Mouse (Mus musculus) lung, embryonic 14.5 days (tissue): ENCODE measurements around the gene Olfr1131. TPM values are rescaled to one million over a fixed set of nuclear protein-coding genes. Genes with fewer than 3 reads are reported as not detected.
"Not testable (repeated sequence)": the region's sequence is repeated elsewhere in the genome, so short reads cannot be mapped to it uniquely, and the experiment has no call there.

Experiments
- ATAC-seq: fragments of 200-750 bp; cut with Nextera tagmentation; 2 replicates; pipeline ENCODE4 v1.8.0; 2017; ENCODE audit warnings: mild to moderate bottlenecking, moderate TSS enrichment, moderate library complexity; ENCODE audit not compliant: insufficient read depth
- DNase-seq: peaks from one replicate; pipeline ENCODE4 v3.0.0-alpha.2; 2015
- H3K27ac ChIP-seq: fragments of 300-500 bp; sonication (generic); 2 replicates; pipeline ENCODE4 v1.5.1; 2014; ENCODE audit warnings: low read depth, mild to moderate bottlenecking, moderate library complexity
- H3K27me3 ChIP-seq: fragments of 300-500 bp; sonication (generic); 2 replicates; pipeline ENCODE4 v1.6.1; 2014; ENCODE audit warnings: low read length, control low read depth; ENCODE audit not compliant: insufficient read depth
- H3K36me3 ChIP-seq: fragments of 300-500 bp; sonication (generic); 2 replicates; pipeline ENCODE4 v1.6.1; 2014; ENCODE audit warnings: control low read depth; ENCODE audit not compliant: insufficient read depth
- H3K4me1 ChIP-seq: fragments of 300-500 bp; sonication (generic); 2 replicates; pipeline ENCODE4 v1.6.1; 2014; ENCODE audit warnings: antibody characterized with exemption, control low read depth; ENCODE audit not compliant: insufficient read depth
- H3K4me2 ChIP-seq: fragments of 300-500 bp; sonication (generic); 2 replicates; pipeline ENCODE4 v1.6.1; 2014; ENCODE audit warnings: mild to moderate bottlenecking
- H3K4me3 ChIP-seq: fragments of 300-500 bp; sonication (generic); 2 replicates; pipeline ENCODE4 v1.5.1; 2014; ENCODE audit warnings: low read depth, low read length
- H3K9ac ChIP-seq: fragments of 300-500 bp; sonication (generic); 2 replicates; pipeline ENCODE4 v1.6.1; 2014
- H3K9me3 ChIP-seq: fragments of 300-500 bp; sonication (generic); 2 replicates; pipeline ENCODE4 v1.6.1; 2016; ENCODE audit warnings: low read depth, low read length, control low read depth
- CTCF ChIP-seq: IDR thresholded peaks from 2 replicates; pipeline ENCODE4 v1.5.1; 2016; ENCODE audit warnings: antibody characterized with exemption, low read depth
- WGBS: fragments of 180-500 bp; shearing (Covaris S2); extraction: QIAGEN DNeasy Blood & Tissue Kit; methylation state at CpG from one replicate; pipeline ENCODE4 v1.1.7; 2014; 5-methylcytosine and 5-hydroxymethylcytosine counted together
- polyA plus RNA-seq: library from polyadenylated mRNA; unstranded; fragments of >200 nt; fragmentation: Nextera tagmentation; extraction: Ambion mirVana; gene quantifications from 2 replicates; pipeline ENCODE4 v1.2.1, GENCODE M21; 2014

Gene Olfr1131
- polyA plus RNA-seq: not detected in 2 replicates

GRCm38 (mm10) chr2:87626804-87627203, at the start of gene Olfr1131:
Gene Olfr1131 (plus strand): TSS chr2:87627104.
- Histone ChIP-seq H3K4me2 (no peak within 1 kb of the TSS), H3K9ac (no peak within 1 kb of the TSS), H3K27me3 (no peaks in the 10 kb centered on the region), H3K4me1 (no peaks in the 10 kb centered on the region), H3K27ac (no peak within 1 kb of the TSS), H3K36me3 (no peaks in the 10 kb centered on the region), H3K9me3 (no peaks in the 10 kb centered on the region), H3K4me3 (no peak within 1 kb of the TSS)
- WGBS: 70% methylated on average over 3 of the region's 3 CpGs
- no peak for DNase-seq
- no peak for ATAC-seq
- no peak for TF ChIP-seq CTCF

GRCm38 (mm10) chr2:87605912-87606311, 21.0 kb upstream of the Olfr1131 start, which contains the start of gene Olfr1130:
Gene Olfr1130 (plus strand): TSS chr2:87606212.
- H3K27me3 ChIP-seq, DNase-seq, H3K4me1 ChIP-seq, H3K9me3 ChIP-seq, H3K4me2 ChIP-seq, H3K9ac ChIP-seq, H3K27ac ChIP-seq, H3K36me3 ChIP-seq, ATAC-seq, H3K4me3 ChIP-seq: not testable (repeated sequence)

GRCm38 (mm10) chr2:87637435-87637834, 10.5 kb downstream of the Olfr1131 start, which contains the start of gene Olfr1132:
Gene Olfr1132 (minus strand): TSS chr2:87637535.
- no peaks in the 10 kb centered on the region for H3K4me1 ChIP-seq
- TF ChIP-seq CTCF: no peak
- ATAC-seq (no peak), DNase-seq (no peak)
- H3K36me3 ChIP-seq: no peaks in the 10 kb centered on the region
- no peak within 1 kb of the TSS for H3K4me2 ChIP-seq
- no peak within 1 kb of the TSS for H3K27ac ChIP-seq
- no peaks in the 10 kb centered on the region for H3K9me3 ChIP-seq
- no peak within 1 kb of the TSS for H3K4me3 ChIP-seq
- no peaks in the 10 kb centered on the region for H3K27me3 ChIP-seq
- no peak within 1 kb of the TSS for H3K9ac ChIP-seq

- DNase-seq: no peak
- Histone ChIP-seq H3K4me2 (no peak overlapping the region), H3K9me3 (no peaks in the 10 kb centered on the region), H3K9ac (no peak overlapping the region), H3K4me1 (no peaks in the 10 kb centered on the region), H3K27ac (no peak overlapping the region), H3K4me3 (no peak overlapping the region), H3K27me3 (no peaks in the 10 kb centered on the region), H3K36me3 (no peaks in the 10 kb centered on the region)
- ATAC-seq: no peak
- no peak for TF ChIP-seq CTCF
These were observed 15.5 kb downstream of the Olfr1131 start for GRCm38 (mm10) chr2:87642441-87642840.

GRCm38 (mm10) chr2:87647274-87647673, 20.4 kb downstream of the Olfr1131 start, which contains the start of gene Olfr1133:
Gene Olfr1133 (minus strand): TSS chr2:87647374.
- TF ChIP-seq CTCF: no peak
- ATAC-seq: no peak
- H3K4me1 ChIP-seq: no peaks in the 10 kb centered on the region
- H3K9ac ChIP-seq: no peak within 1 kb of the TSS
- H3K27me3 ChIP-seq: no peaks in the 10 kb centered on the region
- H3K9me3 ChIP-seq: no peaks in the 10 kb centered on the region
- DNase-seq: no peak
- no peak within 1 kb of the TSS for H3K4me3 ChIP-seq
- no peak within 1 kb of the TSS for H3K27ac ChIP-seq
- no peak within 1 kb of the TSS for H3K4me2 ChIP-seq
- H3K36me3 ChIP-seq: no peaks in the 10 kb centered on the region

- 83% methylated on average over 2 of the region's 2 CpGs for WGBS
- Histone ChIP-seq H3K27me3 (no peaks in the 10 kb centered on the region), H3K9me3 (no peaks in the 10 kb centered on the region), H3K4me3 (no peak within 1 kb of the TSS), H3K36me3 (no peaks in the 10 kb centered on the region), H3K4me1 (no peaks in the 10 kb centered on the region), H3K9ac (no peak within 1 kb of the TSS), H3K27ac (no peak within 1 kb of the TSS), H3K4me2 (no peak within 1 kb of the TSS)
- TF ChIP-seq CTCF: no peak
- no peak for ATAC-seq
- no peak for DNase-seq
These were observed 31.5 kb downstream of the Olfr1131 start, which contains the start of gene Olfr1134 for GRCm38 (mm10) chr2:87658360-87658759. Gene Olfr1134 (minus strand): TSS chr2:87658460.

GRCm38 (mm10) chr2:87673564-87673963, 46.7 kb downstream of the Olfr1131 start, which contains the start of gene Olfr1135:
Gene Olfr1135 (minus strand): TSS chr2:87673664.
- H3K4me1 ChIP-seq: no peaks in the 10 kb centered on the region
- TF ChIP-seq CTCF: no peak
- no peaks in the 10 kb centered on the region for H3K27me3 ChIP-seq
- H3K36me3 ChIP-seq: no peaks in the 10 kb centered on the region
- 7% methylated on average over 1 of the region's 1 CpGs for WGBS
- ATAC-seq (no peak), DNase-seq (no peak)
- H3K4me3 ChIP-seq: no peak within 1 kb of the TSS
- H3K9me3 ChIP-seq: no peaks in the 10 kb centered on the region
- H3K27ac ChIP-seq: no peak within 1 kb of the TSS
- no peak within 1 kb of the TSS for H3K4me2 ChIP-seq
- no peak within 1 kb of the TSS for H3K9ac ChIP-seq

Other genes with a start within 250 kb of the Olfr1131 start
- gene Olfr1122, start 241.3 kb upstream of the Olfr1131 start, polyA plus RNA-seq: not detected in 2 replicates
- not detected in 2 replicates for gene Olfr1123, start 210.5 kb upstream of the Olfr1131 start, polyA plus RNA-seq
- gene Olfr1124, start 196.8 kb upstream of the Olfr1131 start, polyA plus RNA-seq: not detected in 2 replicates
- gene Olfr1126, start 173.1 kb upstream of the Olfr1131 start, polyA plus RNA-seq: not detected in 2 replicates
- not detected in 2 replicates for gene Pramel7, start 130.0 kb upstream of the Olfr1131 start, polyA plus RNA-seq
- gene Pramel6, start 120.5 kb upstream of the Olfr1131 start, polyA plus RNA-seq: not detected in 2 replicates
- gene Olfr153, start 95.3 kb upstream of the Olfr1131 start, polyA plus RNA-seq: not detected in 2 replicates
- gene Olfr1128, start 81.6 kb upstream of the Olfr1131 start, polyA plus RNA-seq: not detected in 2 replicates
- not detected in 2 replicates for gene Olfr1129, start 53.2 kb upstream of the Olfr1131 start, polyA plus RNA-seq
- not detected in 2 replicates for gene Olfr1130, start 20.9 kb upstream of the Olfr1131 start, polyA plus RNA-seq
- not detected in 2 replicates for gene Olfr1132, start 10.4 kb downstream of the Olfr1131 start, polyA plus RNA-seq
- gene Olfr1133, start 20.3 kb downstream of the Olfr1131 start, polyA plus RNA-seq: not detected in 2 replicates
- gene Olfr1134, start 31.4 kb downstream of the Olfr1131 start, polyA plus RNA-seq: not detected in 2 replicates
- gene Olfr1135, start 46.6 kb downstream of the Olfr1131 start, polyA plus RNA-seq: not detected in 2 replicates
- not detected in 2 replicates for gene Olfr1136, start 66.8 kb downstream of the Olfr1131 start, polyA plus RNA-seq
- gene Olfr1137, start 86.1 kb downstream of the Olfr1131 start, polyA plus RNA-seq: not detected in 2 replicates
- not detected in 2 replicates for gene Olfr1138, start 112.9 kb downstream of the Olfr1131 start, polyA plus RNA-seq
- not detected in 2 replicates for gene Olfr1140, start 116.6 kb downstream of the Olfr1131 start, polyA plus RNA-seq
- not detected in 2 replicates for gene Olfr1141, start 126.9 kb downstream of the Olfr1131 start, polyA plus RNA-seq
- gene Olfr152, start 152.4 kb downstream of the Olfr1131 start, polyA plus RNA-seq: not detected in 2 replicates
- gene Olfr1143, start 173.5 kb downstream of the Olfr1131 start, polyA plus RNA-seq: not detected in 2 replicates
- not detected in 2 replicates for gene Olfr1145, start 182.7 kb downstream of the Olfr1131 start, polyA plus RNA-seq
- not detected in 2 replicates for gene Olfr1148, start 203.4 kb downstream of the Olfr1131 start, polyA plus RNA-seq
- not detected in 2 replicates for gene Olfr1150-ps1, start 216.9 kb downstream of the Olfr1131 start, polyA plus RNA-seq
- gene Olfr1151, start 228.8 kb downstream of the Olfr1131 start, polyA plus RNA-seq: not detected in 2 replicates
- not detected in 2 replicates for gene Olfr1152, start 239.4 kb downstream of the Olfr1131 start, polyA plus RNA-seq